Comparison of ENCODE assay signal across 9 mouse cellular contexts in the genomic region with DNA sequence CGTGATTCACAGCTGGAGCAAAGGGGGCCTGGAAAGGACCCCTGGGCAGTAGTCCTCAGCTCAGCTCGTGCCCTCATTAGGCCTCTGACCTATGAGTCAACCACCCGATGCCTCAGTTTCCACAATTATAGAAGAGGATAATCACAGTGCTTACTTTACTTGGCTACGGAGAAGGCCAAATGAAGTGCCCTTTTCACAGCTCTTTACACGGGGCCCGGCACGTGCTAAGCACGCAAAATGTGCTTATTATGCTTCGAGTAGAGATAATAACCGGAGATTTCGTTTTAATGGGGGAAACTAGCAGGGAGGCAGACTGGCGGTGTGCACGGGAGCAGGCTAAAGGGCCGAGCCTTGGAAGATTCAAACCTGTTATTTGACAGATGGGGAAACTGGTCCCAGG.
DNase-seq lines count a peak whose midpoint lies in the region; ATAC-seq lines count a peak whose summit lies in the region.
"Had no signal": no experiment of that assay in that cellular context is flagged by ENCODE, and none has a peak within 500 bp of the region (broad histone marks: within the 10 kb centered on the region; RNA-seq: fewer than 3 reads in every experiment).

No protein-coding gene starts in this region.

- WGBS in forebrain, embryonic 13.5 days: 25% methylated on average over 14 of the region's 14 CpGs
- WGBS in forebrain, embryonic 15.5 days: 19% methylated on average over 14 of the region's 14 CpGs
- WGBS in lung, embryonic 15.5 days: 41% methylated on average over 14 of the region's 14 CpGs
- 66% methylated on average over 14 of the region's 14 CpGs for WGBS in intestine, embryonic 15.5 days
- WGBS in liver, embryonic 16.5 days (ENCODE audit: insufficient replicate concordance): 70% methylated on average over 14 of the region's 14 CpGs

- intact Hi-C loops in left cerebral cortex, postnatal 25 days (cut with DNase I): no loop called here

- H3K9ac ChIP-seq in forebrain, embryonic 13.5 days: no peak overlapping the region
- no peak overlapping the region for H3K9ac ChIP-seq in forebrain, embryonic 15.5 days (replicated peaks)
- H3K9ac ChIP-seq in lung, embryonic 15.5 days: no peak overlapping the region
- H3K9ac ChIP-seq in intestine, embryonic 15.5 days: 0 out of 2 replicates have a peak overlapping the region, but pooled peaks have one; percentile 14
- H3K9ac ChIP-seq in liver, embryonic 16.5 days (ENCODE audit: low read depth, low read length): no peak overlapping the region

- DNase-seq in lung, postnatal 10 days: no peak
- no peak for DNase-seq in left cerebral cortex, postnatal 25 days (ENCODE audit: low spot score in 2 of 2)
- no peak for DNase-seq in cerebellum, postnatal 14 days
- DNase-seq: cerebellum, adult 11-12 months had no signal

- H3K4me2 ChIP-seq in forebrain, embryonic 13.5 days: no peak overlapping the region
- H3K4me2 ChIP-seq in forebrain, embryonic 15.5 days (replicated peaks): no peak overlapping the region
- no peak overlapping the region for H3K4me2 ChIP-seq in lung, embryonic 15.5 days
- no peak overlapping the region for H3K4me2 ChIP-seq in intestine, embryonic 15.5 days (replicated peaks)
- H3K4me2 ChIP-seq in liver, embryonic 16.5 days (ENCODE audit: low read depth, low read length): no peak overlapping the region

- H3K4me1 ChIP-seq in forebrain, embryonic 13.5 days: peaks cover 16% of the 10 kb centered on the region
- peaks cover 17% of the 10 kb centered on the region for H3K4me1 ChIP-seq in forebrain, embryonic 15.5 days
- H3K4me1 ChIP-seq in lung, embryonic 15.5 days: peaks cover 55% of the 10 kb centered on the region
- H3K4me1 ChIP-seq in intestine, embryonic 15.5 days (replicated peaks): peaks cover 20% of the 10 kb centered on the region
- H3K4me1 ChIP-seq in liver, embryonic 16.5 days (ENCODE audit: control insufficient read depth, low read depth, low read length): peaks cover 45% of the 10 kb centered on the region

- H3K27me3 ChIP-seq in forebrain, embryonic 13.5 days: no peaks in the 10 kb centered on the region
- H3K27me3 ChIP-seq in forebrain, embryonic 15.5 days: no peaks in the 10 kb centered on the region
- H3K27me3 ChIP-seq in lung, embryonic 15.5 days: no peaks in the 10 kb centered on the region
- no peaks in the 10 kb centered on the region for H3K27me3 ChIP-seq in intestine, embryonic 15.5 days (replicated peaks)
- no peaks in the 10 kb centered on the region for H3K27me3 ChIP-seq in liver, embryonic 16.5 days (ENCODE audit: control insufficient read depth, insufficient read depth, low read depth, low read length)

- no peaks in the 10 kb centered on the region for H3K9me3 ChIP-seq in forebrain, embryonic 13.5 days (replicated peaks)
- H3K9me3 ChIP-seq in forebrain, embryonic 15.5 days: no peaks in the 10 kb centered on the region
- no peaks in the 10 kb centered on the region for H3K9me3 ChIP-seq in lung, embryonic 15.5 days
- no peaks in the 10 kb centered on the region for H3K9me3 ChIP-seq in intestine, embryonic 15.5 days
- H3K9me3 ChIP-seq in liver, embryonic 16.5 days (replicated peaks; ENCODE audit: control insufficient read depth, low read length): no peaks in the 10 kb centered on the region

- no peak overlapping the region for H3K4me3 ChIP-seq in forebrain, embryonic 13.5 days
- no peak overlapping the region for H3K4me3 ChIP-seq in forebrain, embryonic 15.5 days
- H3K4me3 ChIP-seq in lung, embryonic 15.5 days: no peak overlapping the region
- H3K4me3 ChIP-seq in intestine, embryonic 15.5 days (replicated peaks): no peak overlapping the region
- H3K4me3 ChIP-seq in liver, embryonic 16.5 days (ENCODE audit: low read depth, low read length): no peak overlapping the region

- no peak for ATAC-seq in forebrain, embryonic 13.5 days
- no peak for ATAC-seq in forebrain, embryonic 15.5 days (replicated peaks)
- ATAC-seq in lung, embryonic 15.5 days (ENCODE audit: borderline replicate concordance, extremely low read depth, low FRiP score, low TSS enrichment): peak; percentile 27; the same call in 1 of the 2 replicates
- ATAC-seq in intestine, embryonic 15.5 days: 0 out of 2 replicates have a peak, but pooled peaks have one; percentile 8
- ATAC-seq in liver, embryonic 16.5 days (ENCODE audit: low read depth): no peak

- H3K36me3 ChIP-seq in forebrain, embryonic 13.5 days (ENCODE audit: poor library complexity, severe bottlenecking): no peaks in the 10 kb centered on the region
- no peaks in the 10 kb centered on the region for H3K36me3 ChIP-seq in forebrain, embryonic 15.5 days
- no peaks in the 10 kb centered on the region for H3K36me3 ChIP-seq in lung, embryonic 15.5 days
- no peaks in the 10 kb centered on the region for H3K36me3 ChIP-seq in intestine, embryonic 15.5 days
- no peaks in the 10 kb centered on the region for H3K36me3 ChIP-seq in liver, embryonic 16.5 days (ENCODE audit: control insufficient read depth, insufficient read depth)

- peak overlapping the region; percentile 28; the same call in 1 of the 2 replicates for H3K27ac ChIP-seq in forebrain, embryonic 13.5 days
- H3K27ac ChIP-seq in forebrain, embryonic 15.5 days (replicated peaks): no peak overlapping the region; the same call in 1 of the 2 replicates
- peak overlapping the region; percentile 84 for H3K27ac ChIP-seq in lung, embryonic 15.5 days
- H3K27ac ChIP-seq in intestine, embryonic 15.5 days: no peak overlapping the region
- H3K27ac ChIP-seq in liver, embryonic 16.5 days (ENCODE audit: low read length): peak overlapping the region; percentile 34

Comparison
In these comparisons a context has a peak if more than half of its experiments do, and no peak if none do; other contexts are left out.
1. H3K27ac ChIP-seq: peak in forebrain, embryonic 13.5 days (single experiment), lung, embryonic 15.5 days (single experiment) and liver, embryonic 16.5 days (single experiment); none in forebrain, embryonic 15.5 days (single experiment) and intestine, embryonic 15.5 days (single experiment).
2. ATAC-seq: peak in lung, embryonic 15.5 days (single experiment) and intestine, embryonic 15.5 days (single experiment); none in forebrain, embryonic 13.5 days (single experiment), forebrain, embryonic 15.5 days (single experiment) and liver, embryonic 16.5 days (single experiment).